9 mouse cellular contexts compared by ENCODE assay signal in genomic region chr3:69481835-69482234, GRCm38 (mm10).
DNase-seq lines count a peak whose midpoint lies in the region; ATAC-seq and TF ChIP-seq lines count a peak whose summit lies in the region.
"Had no signal": no experiment of that assay in that cellular context is flagged by ENCODE, and none has a peak within 500 bp of the region (broad histone marks: within the 10 kb centered on the region; RNA-seq: fewer than 3 reads in every experiment).

No protein-coding gene starts in this region.

- peak; percentile 61 for TF ChIP-seq CTCF in kidney, adult 2 months (conservative IDR thresholded peaks at IDR 0.05; ENCODE audit: insufficient read depth, insufficient read length, low read depth, low read length)

- no peaks in the 10 kb centered on the region for H3K27me3 ChIP-seq in kidney, adult 2 months (replicated peaks; ENCODE audit: control insufficient read depth, insufficient read depth, low read length)
- H3K27me3 ChIP-seq: embryonic facial prominence, embryonic 13.5 days had no signal

- DNase-seq in urinary bladder, postnatal 25 days (ENCODE audit: low spot score), result peak; percentile 55
- no peak for DNase-seq in urinary bladder, adult 2 months (ENCODE audit: low spot score)
- peak; percentile 75 for DNase-seq in cerebellum, adult 9-11 months
- DNase-seq in frontal cortex, postnatal 25 days (ENCODE audit: low spot score in 2 of 2), result peak; percentile 57 to 68
- peak; percentile 71 for DNase-seq in kidney, adult 2 months
- peak; percentile 43 to 70 for DNase-seq in left cerebral cortex, postnatal 36 days (ENCODE audit: low spot score in 2 of 2)
- peak; percentile 62 for DNase-seq in telencephalon, adult 2 months (ENCODE audit: low read depth, low spot score)

- no peak overlapping the region for H3K27ac ChIP-seq in kidney, adult 2 months (ENCODE audit: insufficient read depth, low read depth, low read length)
- H3K27ac ChIP-seq: embryonic facial prominence, embryonic 13.5 days had no signal

- H3K4me3 ChIP-seq in kidney, adult 2 months (ENCODE audit: insufficient read depth, low read depth, low read length), result no peak overlapping the region
- H3K4me3 ChIP-seq: embryonic facial prominence, embryonic 13.5 days had no signal

- H3K4me1 ChIP-seq in kidney, adult 2 months (ENCODE audit: control insufficient read depth, insufficient read depth, low read length), result no peaks in the 10 kb centered on the region
- H3K4me1 ChIP-seq: embryonic facial prominence, embryonic 13.5 days had no signal

- peak; percentile 59; the same call in 1 of the 2 replicates for ATAC-seq in monocyte, adult 5-6 weeks (replicated peaks; ENCODE audit: insufficient number of reproducible peaks, low FRiP score, low TSS enrichment, poor library complexity, severe bottlenecking)

- 33% methylated on average over 4 of the region's 4 CpGs for WGBS in kidney, adult 2 months

- no peak for TF ChIP-seq POLR2A in kidney, adult 2 months (IDR thresholded peaks at IDR 0.05; ENCODE audit: low read depth, low read length)

- no peaks in the 10 kb centered on the region for H3K36me3 ChIP-seq in kidney, adult 2 months (ENCODE audit: control insufficient read depth, insufficient read depth, low read length)
- H3K36me3 ChIP-seq: embryonic facial prominence, embryonic 13.5 days had no signal

- intact Hi-C loops in left cerebral cortex, postnatal 36 days (cut with DNase I), result loop anchor here (2.0 to 5.0 kb wide), 4 partner anchors 165 to 245 kb away; partner anchors contain the start of gene Ppm1l
